Mouse (Mus musculus): ENCODE results near the gene Gm13278.
"Not testable (repeated sequence)": the region's sequence is repeated elsewhere in the genome, so short reads cannot be mapped to it uniquely, and the experiment has no call there.

DNA sequence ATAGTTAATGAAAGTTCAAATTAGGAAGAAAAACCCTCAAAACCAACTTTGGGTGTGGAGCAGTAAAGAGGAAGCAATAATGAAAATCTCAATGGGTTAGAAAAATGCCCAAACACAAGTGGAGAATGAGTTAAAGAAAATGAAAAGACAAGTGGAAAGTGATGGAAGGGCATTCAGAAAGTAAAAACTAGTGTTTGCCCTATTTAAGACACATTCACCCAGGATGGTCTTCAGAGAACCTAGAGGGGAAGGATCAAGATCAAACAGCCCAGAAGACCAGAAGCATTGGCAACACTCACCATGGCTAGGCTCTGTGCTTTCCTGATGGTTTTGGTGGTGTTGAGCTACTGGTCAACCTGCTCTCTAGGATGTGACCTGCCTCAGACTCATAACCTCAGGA is 35.8 kb downstream of the Gm13278 start, which contains the start of gene Ifna6:
- not testable (repeated sequence) for TF ChIP-seq POLR2A, CTCF (IDR thresholded peaks at IDR 0.05; ENCODE audit: insufficient read depth, low read depth, low read length)
